Mouse (Mus musculus) hindbrain, embryonic 13.5 days (tissue): Measurements from ENCODE around the gene Prdm11. TPM values are rescaled to one million over a fixed set of nuclear protein-coding genes. Genes with fewer than 3 reads are reported as not detected.

ENCODE experiments used
- ATAC-seq: fragments of 200-750 bp; cut with Nextera tagmentation; 2 replicates; pipeline ENCODE4 v1.8.0; 2017; ENCODE audit warnings: moderate TSS enrichment; ENCODE audit not compliant: low FRiP score
- H3K27ac ChIP-seq: fragments of 300-500 bp; sonication (generic); 2 replicates; pipeline ENCODE4 v1.5.1; 2015; ENCODE audit warnings: inconsistent platforms, mild to moderate bottlenecking, moderate library complexity
- H3K27me3 ChIP-seq: fragments of 300-500 bp; sonication (generic); 2 replicates; pipeline ENCODE4 v1.6.1; 2015; ENCODE audit warnings: mild to moderate bottlenecking, inconsistent platforms
- H3K36me3 ChIP-seq: fragments of 300-500 bp; sonication (generic); 2 replicates; pipeline ENCODE4 v1.6.1; 2015; ENCODE audit warnings: mild to moderate bottlenecking, inconsistent platforms
- H3K4me1 ChIP-seq: fragments of 300-500 bp; sonication (generic); replicated peaks from 2 replicates; pipeline ENCODE4 v1.6.1; 2015; ENCODE audit warnings: inconsistent platforms
- H3K4me2 ChIP-seq: fragments of 300-500 bp; sonication (generic); 2 replicates; pipeline ENCODE4 v1.6.1; 2015; ENCODE audit warnings: inconsistent platforms, mild to moderate bottlenecking, moderate library complexity
- H3K4me3 ChIP-seq: fragments of 300-500 bp; sonication (generic); 2 replicates; pipeline ENCODE4 v1.5.1; 2015; ENCODE audit warnings: mild to moderate bottlenecking, inconsistent platforms
- H3K9ac ChIP-seq: fragments of 300-500 bp; sonication (generic); 2 replicates; pipeline ENCODE4 v1.6.1; 2015; ENCODE audit warnings: mild to moderate bottlenecking, inconsistent platforms
- H3K9me3 ChIP-seq: fragments of 300-500 bp; sonication (generic); 2 replicates; pipeline ENCODE4 v1.6.1; 2016; ENCODE audit warnings: inconsistent platforms
- WGBS: fragments of 180-500 bp; shearing (Covaris S2); methylation state at CpG from one replicate; pipeline ENCODE4 v1.1.7; 2015; 5-methylcytosine and 5-hydroxymethylcytosine counted together
- polyA plus RNA-seq: library from polyadenylated mRNA; unstranded; fragments of >200 nt; fragmentation: Nextera tagmentation; extraction: Ambion mirVana; gene quantifications from 2 replicates; pipeline ENCODE4 v1.2.1, GENCODE M21; 2015

The Prdm11 gene
- polyA plus RNA-seq, 1 experiment from 2014 or later = 1.9 TPM

- Histone ChIP-seq H3K4me2 (no peak overlapping the region), H3K27me3 (0 out of 2 replicates have a peak, but pooled peaks cover 12% of the 10 kb centered on the region), H3K4me3 (no peak overlapping the region), H3K27ac (no peak overlapping the region), H3K9me3 (no peaks in the 10 kb centered on the region), H3K36me3 (no peaks in the 10 kb centered on the region), H3K9ac (no peak overlapping the region), H3K4me1 (peaks cover 23% of the 10 kb centered on the region)
- no peak for ATAC-seq
- WGBS = 90% methylated on average over 6 of the region's 6 CpGs
Measured at GRCm38 (mm10) chr2:92933379-92933778, 112.6 kb downstream of the Prdm11 start.

GRCm38 (mm10) chr2:92931061-92931460 is 114.9 kb downstream of the Prdm11 start:
- H3K27me3 ChIP-seq = 0 out of 2 replicates have a peak, but pooled peaks cover 12% of the 10 kb centered on the region
- H3K27ac ChIP-seq = no peak overlapping the region
- no peak overlapping the region for H3K9ac ChIP-seq
- ATAC-seq = no peak
- H3K36me3 ChIP-seq = no peaks in the 10 kb centered on the region
- H3K4me1 ChIP-seq = peaks cover 29% of the 10 kb centered on the region
- WGBS = 68% methylated on average over 7 of the region's 7 CpGs
- no peaks in the 10 kb centered on the region for H3K9me3 ChIP-seq
- no peak overlapping the region for H3K4me2 ChIP-seq
- no peak overlapping the region for H3K4me3 ChIP-seq

- H3K27me3 ChIP-seq = 0 out of 2 replicates have a peak, but pooled peaks cover 12% of the 10 kb centered on the region
- no peaks in the 10 kb centered on the region for H3K36me3 ChIP-seq
- H3K9me3 ChIP-seq = no peaks in the 10 kb centered on the region
- ATAC-seq = no peak
- no peak overlapping the region for H3K27ac ChIP-seq
- peaks cover 22% of the 10 kb centered on the region for H3K4me1 ChIP-seq
- no peak overlapping the region for H3K9ac ChIP-seq
- H3K4me2 ChIP-seq = no peak overlapping the region
- WGBS = 80% methylated on average over 5 of the region's 5 CpGs
- H3K4me3 ChIP-seq = no peak overlapping the region
Measured at GRCm38 (mm10) chr2:92929696-92930095, 116.3 kb downstream of the Prdm11 start.

- H3K9me3 ChIP-seq = no peaks in the 10 kb centered on the region
- no peak overlapping the region for H3K27ac ChIP-seq
- no peak overlapping the region for H3K4me2 ChIP-seq
- 66% methylated on average over 6 of the region's 6 CpGs for WGBS
- no peaks in the 10 kb centered on the region for H3K36me3 ChIP-seq
- H3K4me1 ChIP-seq = peaks cover 29% of the 10 kb centered on the region
- peak; percentile 19; the same call in 1 of the 2 replicates for ATAC-seq
- H3K4me3 ChIP-seq = no peak overlapping the region
- H3K27me3 ChIP-seq = 0 out of 2 replicates have a peak, but pooled peaks cover 5% of the 10 kb centered on the region
- no peak overlapping the region for H3K9ac ChIP-seq
Measured at GRCm38 (mm10) chr2:92924677-92925259, 121.2 kb downstream of the Prdm11 start.

- Histone ChIP-seq H3K27ac (peak overlapping the region; percentile 60; the same call in 1 of the 2 replicates), H3K4me1 (peaks cover 53% of the 10 kb centered on the region), H3K36me3 (no peaks in the 10 kb centered on the region), H3K27me3 (peaks cover 6% of the 10 kb centered on the region; the same call in 1 of the 2 replicates), H3K9me3 (no peaks in the 10 kb centered on the region), H3K9ac (no peak overlapping the region), H3K4me2 (no peak overlapping the region), H3K4me3 (no peak overlapping the region)
- WGBS = 31% methylated on average over 4 of the region's 4 CpGs
- peak; percentile 66 for ATAC-seq
Measured at GRCm38 (mm10) chr2:92920709-92921108, 125.3 kb downstream of the Prdm11 start.

GRCm38 (mm10) chr2:92917405-92918142 is 128.4 kb downstream of the Prdm11 start:
- WGBS = 51% methylated on average over 7 of the region's 7 CpGs

GRCm38 (mm10) chr2:92915659-92916631 is 130.0 kb downstream of the Prdm11 start:
- H3K9me3 ChIP-seq = no peaks in the 10 kb centered on the region
- peak overlapping the region; percentile 78 for H3K4me2 ChIP-seq
- H3K4me3 ChIP-seq = peak overlapping the region; percentile 48
- H3K27me3 ChIP-seq = peaks cover 25% of the 10 kb centered on the region; the same call in 1 of the 2 replicates
- ATAC-seq = peak; percentile 37
- no peaks in the 10 kb centered on the region for H3K36me3 ChIP-seq
- WGBS = 3% methylated on average over 10 of the region's 10 CpGs
- H3K27ac ChIP-seq = peak overlapping the region; percentile 69
- H3K9ac ChIP-seq = peak overlapping the region; percentile 78
- H3K4me1 ChIP-seq = peaks cover 82% of the 10 kb centered on the region

More at GRCm38 (mm10) chr2:92917405-92918142, 128.4 kb downstream of the Prdm11 start:
- H3K4me3 ChIP-seq = peak overlapping the region; percentile 7; the same call in 1 of the 2 replicates
- no peak for ATAC-seq
- H3K36me3 ChIP-seq = no peaks in the 10 kb centered on the region
- peak overlapping the region; percentile 55; the same call in 1 of the 2 replicates for H3K9ac ChIP-seq
- H3K27ac ChIP-seq = no peak overlapping the region; the same call in 1 of the 2 replicates
- peaks cover 25% of the 10 kb centered on the region; the same call in 1 of the 2 replicates for H3K27me3 ChIP-seq
- H3K9me3 ChIP-seq = no peaks in the 10 kb centered on the region
- H3K4me2 ChIP-seq = peak overlapping the region; percentile 25; the same call in 1 of the 2 replicates
- H3K4me1 ChIP-seq = peaks cover 79% of the 10 kb centered on the region

Other genes starting within 250 kb of the Prdm11 start
- gene Syt13, start 131.1 kb downstream of the Prdm11 start, polyA plus RNA-seq = 24.7 and 26.6 TPM in 2 replicates
- 109 and 110 TPM in 2 replicates for gene Trp53i11, start 141.4 kb upstream of the Prdm11 start, polyA plus RNA-seq